Mouse (Mus musculus): ENCODE results near the gene Ttc37.

Gene Ttc37

DNA sequence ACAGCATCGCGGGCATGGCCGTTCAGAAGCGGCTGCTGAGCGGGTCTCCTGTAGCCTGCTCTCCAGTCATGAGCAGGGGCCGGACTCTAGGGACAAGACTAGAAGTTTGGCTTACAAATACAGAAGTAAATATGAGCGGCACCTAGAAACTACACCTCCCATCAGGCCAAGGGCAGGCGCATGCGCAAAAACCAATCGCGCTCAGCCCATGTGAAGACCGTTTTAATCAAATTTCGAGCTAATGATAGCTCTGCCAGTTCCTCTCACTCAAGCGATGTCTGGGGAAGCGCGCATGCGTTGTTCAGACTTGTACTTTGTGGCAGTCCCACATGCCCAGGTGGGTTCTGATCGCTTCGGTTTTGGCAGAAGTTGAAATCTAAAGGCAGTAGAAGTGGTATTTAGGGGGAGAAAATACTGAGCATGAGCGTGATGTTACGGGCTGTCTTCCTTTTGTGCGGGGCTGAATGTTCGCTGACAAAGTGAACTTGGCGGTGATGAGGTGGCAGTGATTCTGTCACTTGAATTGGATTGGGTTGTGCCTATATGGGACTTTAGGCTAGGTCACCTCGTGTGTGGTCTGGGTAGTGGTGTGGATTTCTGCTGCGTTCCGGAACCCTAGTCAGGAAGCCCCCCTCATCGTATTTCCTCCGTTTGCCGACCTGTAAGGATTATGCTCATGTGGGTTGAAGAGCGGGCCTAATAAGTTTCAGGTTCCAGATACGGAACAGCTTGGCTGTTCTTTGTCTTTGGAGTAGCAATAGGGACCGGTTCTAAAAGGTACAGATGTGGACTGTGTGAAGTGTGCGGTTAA, at the start of gene Ttc37, which contains the start of gene Arsk:
Gene Ttc37, plus strand, starts transcription at position 242 of the 811 bp plus-strand sequence.
Gene Arsk, minus strand, starts transcription at position 168 of the 811 bp plus-strand sequence.
- CTCF ChIA-PET: interaction anchor here in 1 of 4 experiments (0.6 kb wide), 1 partner anchor 79 kb away, joined by 3 read pairs; no protein-coding TSS in a partner anchor
- POLR2A ChIA-PET: interaction anchor here in 3 of 4 experiments (0.6 to 4.0 kb wide), 19 partner anchors 9 to 683 kb away, joined by 3 to 19 read pairs (median 3); partner anchors contain the start of genes Rfesd (in 3 of the 3) and Gpr150 (in 1 of the 3)

DNA sequence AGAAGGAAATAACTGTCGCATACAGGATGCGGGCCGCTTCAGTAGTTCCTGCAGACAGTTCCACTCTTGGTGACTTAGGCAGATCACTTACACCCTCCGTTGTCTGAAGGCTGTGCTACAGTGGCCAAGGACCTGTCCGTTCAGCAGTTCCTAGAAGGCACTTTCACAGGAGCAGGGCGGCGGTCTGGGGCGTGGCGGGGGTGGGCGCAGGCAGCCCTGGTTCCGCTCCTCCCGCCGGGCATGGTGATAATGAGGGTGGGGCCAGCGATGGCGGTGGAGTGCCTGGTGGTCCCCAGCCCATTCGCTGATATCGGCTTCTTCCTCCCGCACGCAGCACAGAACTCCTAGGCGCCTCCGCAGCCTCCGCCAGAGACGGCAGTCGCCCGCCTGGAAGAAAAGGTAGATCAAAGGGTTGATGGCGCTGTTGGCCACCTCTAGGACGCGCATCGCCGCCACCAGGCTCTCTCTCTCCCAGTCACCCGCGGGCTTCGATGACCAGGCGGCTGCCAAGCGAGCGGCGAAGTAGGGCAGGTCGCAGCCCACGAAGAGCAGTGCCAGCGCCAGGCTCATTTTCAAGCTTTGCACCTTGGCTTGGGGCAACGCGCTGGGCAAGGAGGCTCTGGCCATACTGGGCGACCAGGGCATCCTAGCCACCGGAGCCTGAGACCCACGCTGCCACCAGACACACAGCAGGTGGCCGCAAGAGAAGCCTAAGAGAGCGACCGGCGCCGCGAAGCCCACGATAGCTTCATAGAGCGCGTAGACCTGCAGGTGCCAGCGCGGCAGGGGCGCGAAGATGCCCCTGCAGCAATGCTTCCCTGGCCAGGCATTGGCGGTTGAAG, 42.9 kb upstream of the Ttc37 start:
- ChIA-PET POLR2A (interaction anchor here in 2 of 4 experiments (1.1 to 2.2 kb wide), 4 partner anchors 37 to 348 kb away, joined by 3 to 13 read pairs (median 10); partner anchors contain the start of genes Rfesd (in 2 of the 2), Arsk (in 1 of the 2) and Ttc37 (in 1 of the 2)), CTCF (interaction anchor here in 2 of 4 experiments (1.2 to 1.5 kb wide), 2 partner anchors 31 to 37 kb away, joined by 3 read pairs; partner anchors contain the start of gene Rfesd (in 1 of the 2))

DNA sequence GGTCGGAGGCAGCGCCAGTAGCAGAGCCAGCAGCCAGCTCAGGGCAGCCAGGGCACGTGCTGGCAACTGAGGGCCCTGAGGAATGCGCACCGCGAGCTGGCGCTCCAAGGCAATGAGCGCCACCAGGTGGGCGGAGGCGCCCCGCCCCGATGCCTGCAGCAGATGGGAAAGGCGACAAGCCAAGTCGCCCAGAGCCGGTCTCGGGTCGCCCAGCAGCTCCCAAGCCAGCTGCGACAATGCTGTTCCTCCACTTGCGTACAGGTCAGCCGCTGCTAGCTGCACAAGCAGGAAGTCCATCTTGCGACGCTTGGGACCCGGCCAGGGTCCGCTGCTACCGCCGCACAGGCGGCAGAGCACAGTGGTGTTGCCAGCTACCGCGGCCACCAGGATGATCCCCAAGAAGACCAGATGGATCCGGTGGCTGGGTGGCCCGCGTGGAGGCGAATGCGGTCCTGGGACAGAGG, 42.2 kb upstream of the Ttc37 start:
- POLR2A ChIA-PET: interaction anchor here in 2 of 4 experiments (1.0 to 2.2 kb wide), 5 partner anchors 18 to 349 kb away, joined by 3 to 13 read pairs (median 8); partner anchors contain the start of genes Rfesd (in 2 of the 2), Arsk (in 1 of the 2) and Ttc37 (in 1 of the 2)
- CTCF ChIA-PET: interaction anchor here in 2 of 4 experiments (1.2 to 1.5 kb wide), 2 partner anchors 32 to 37 kb away, joined by 3 read pairs; partner anchors contain the start of gene Rfesd (in 1 of the 2)

DNA sequence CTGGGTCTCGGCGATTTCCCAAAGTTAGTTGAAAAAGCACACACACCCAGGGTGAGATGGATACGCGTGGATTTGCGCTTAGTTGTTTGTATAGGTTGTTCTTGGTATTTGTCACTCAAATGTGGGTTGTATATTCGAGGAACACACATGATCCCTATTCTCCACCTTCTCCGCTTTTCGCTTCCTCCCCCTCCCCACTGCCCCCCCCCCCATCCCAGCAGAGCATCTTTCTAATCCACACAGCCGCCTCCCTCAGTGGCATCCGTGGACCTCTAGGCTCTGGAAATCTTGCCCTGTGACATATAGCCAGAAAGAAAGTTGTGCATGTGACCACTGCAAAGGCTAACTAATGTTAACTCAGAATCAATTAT, 41.7 kb upstream of the Ttc37 start, which contains the start of gene Gpr150:
Gene Gpr150, minus strand, starts transcription at position 101 of the 371 bp plus-strand sequence.
- ChIA-PET CTCF (interaction anchor here in 2 of 4 experiments (1.2 to 1.5 kb wide), 2 partner anchors 32 to 38 kb away, joined by 3 read pairs; partner anchors contain the start of gene Rfesd (in 1 of the 2)), POLR2A (interaction anchor here in 2 of 4 experiments (1.0 to 2.2 kb wide), 4 partner anchors 18 to 42 kb away, joined by 3 to 13 read pairs (median 10); partner anchors contain the start of genes Rfesd (in 2 of the 2), Arsk (in 1 of the 2) and Ttc37 (in 1 of the 2))

DNA sequence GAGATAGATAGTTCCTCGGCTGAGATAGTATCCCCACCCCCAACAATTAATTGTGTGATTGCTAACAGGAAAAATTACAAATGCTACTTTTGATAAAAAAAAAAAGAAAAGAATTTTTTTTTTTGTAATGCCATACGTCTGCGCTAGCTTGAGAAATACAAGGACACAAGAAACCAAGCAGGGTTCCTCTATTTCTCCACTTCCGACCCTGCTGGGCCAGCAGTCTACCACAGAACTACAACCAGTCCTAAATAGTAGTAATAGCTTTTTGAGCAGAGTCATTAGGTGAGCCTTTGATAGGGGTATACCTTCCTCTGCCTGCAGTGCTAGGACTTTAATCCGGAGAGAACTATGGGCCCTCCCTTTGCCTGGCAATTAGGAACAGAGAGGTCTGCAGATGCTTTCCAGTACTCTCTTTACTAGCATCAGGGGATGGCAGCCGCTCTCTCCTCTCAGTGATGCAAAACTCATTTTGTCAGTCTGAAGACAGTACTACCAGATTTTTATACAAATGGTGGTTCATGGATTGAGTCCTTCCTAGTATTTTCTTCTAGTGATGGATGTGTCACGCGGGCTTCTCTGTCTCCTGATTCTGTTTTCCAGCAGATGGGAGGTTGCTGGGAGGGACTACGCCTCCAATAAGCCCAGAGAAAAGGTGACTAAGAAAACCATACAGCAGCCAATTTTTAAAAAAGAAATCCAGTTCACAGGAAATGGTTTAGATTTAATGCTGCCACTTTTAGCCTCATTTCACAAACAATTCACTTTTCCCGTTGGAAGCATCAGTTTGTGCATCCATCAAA, 41.1 kb upstream of the Ttc37 start:
- POLR2A ChIA-PET: interaction anchor here in 2 of 4 experiments (1.8 to 2.2 kb wide), 2 partner anchors 39 kb away, joined by 8 to 11 read pairs; partner anchors contain the start of gene Rfesd (in 2 of the 2)
- CTCF ChIA-PET: interaction anchor here in 1 of 4 experiments (1.5 kb wide), 1 partner anchor 38 kb away, joined by 3 read pairs; the partner anchor contains the start of gene Rfesd

DNA sequence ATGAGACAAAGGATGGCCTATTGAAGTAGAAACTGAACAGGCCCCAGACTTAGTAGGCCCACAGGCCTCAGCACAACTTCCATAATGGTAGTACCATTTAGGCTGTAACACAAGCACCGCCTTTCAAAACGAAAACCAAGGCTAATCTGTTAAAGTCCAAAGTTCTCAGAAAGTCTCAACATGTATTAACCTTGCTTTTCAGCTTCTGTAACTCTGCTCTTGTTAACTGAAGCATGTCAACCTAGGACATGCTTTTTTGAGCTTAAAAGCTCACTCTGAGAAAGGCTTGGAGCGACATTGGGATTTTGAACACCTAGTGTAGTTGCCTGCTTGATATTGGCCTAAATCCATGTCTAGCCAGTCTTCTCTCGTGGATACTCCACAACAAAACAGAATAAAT, 38.9 kb upstream of the Ttc37 start:
- POLR2A ChIA-PET: interaction anchor here in 1 of 4 experiments (1.2 kb wide), 1 partner anchor 42 kb away, joined by 3 read pairs; no protein-coding TSS in a partner anchor
- CTCF ChIA-PET: no interaction called here

DNA sequence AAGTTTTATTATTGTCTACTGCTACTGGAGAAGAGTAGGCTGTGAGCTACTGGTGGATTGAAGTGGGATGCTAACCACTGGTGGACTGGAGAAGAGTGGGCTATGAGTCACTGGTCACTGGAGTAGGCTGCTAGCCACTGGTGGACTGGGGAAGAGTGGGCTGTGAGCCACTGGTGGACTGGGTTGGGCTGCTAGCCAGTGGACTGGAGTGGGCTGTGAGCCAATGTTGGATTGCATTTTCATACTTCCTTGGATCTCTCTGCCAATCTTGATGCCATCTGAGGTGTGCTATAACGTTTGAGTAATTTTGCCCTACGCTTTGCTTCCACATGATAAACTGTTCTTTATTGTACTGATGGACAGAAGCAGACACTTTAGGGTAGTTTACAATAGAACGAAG, 36.4 kb upstream of the Ttc37 start:
- CTCF ChIA-PET: no interaction called here
- POLR2A ChIA-PET: interaction anchor here in 1 of 4 experiments (0.9 kb wide), 1 partner anchor 10 kb away, joined by 3 read pairs; no protein-coding TSS in a partner anchor

DNA sequence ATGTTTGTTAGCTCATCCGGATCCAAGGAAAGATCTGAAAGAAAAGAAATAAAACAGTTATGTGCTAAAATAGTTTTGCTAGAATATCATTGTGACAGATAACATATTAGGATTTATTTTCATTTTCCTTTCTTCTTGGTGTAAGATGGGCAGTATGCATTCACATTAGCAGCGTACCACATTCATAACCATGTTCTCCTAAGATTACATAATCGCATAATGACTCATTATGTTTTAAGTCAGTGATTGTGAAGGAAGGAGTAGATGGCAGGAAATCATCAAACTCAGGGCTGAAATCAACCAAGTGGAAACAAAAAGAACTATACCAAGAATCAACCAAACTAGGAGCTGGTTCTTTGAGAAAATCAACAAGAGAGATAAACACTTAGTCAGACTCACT, 36.0 kb upstream of the Ttc37 start:
- POLR2A ChIA-PET: interaction anchor here in 1 of 4 experiments (0.9 kb wide), 1 partner anchor 9 kb away, joined by 3 read pairs; no protein-coding TSS in a partner anchor
- CTCF ChIA-PET: no interaction called here

DNA sequence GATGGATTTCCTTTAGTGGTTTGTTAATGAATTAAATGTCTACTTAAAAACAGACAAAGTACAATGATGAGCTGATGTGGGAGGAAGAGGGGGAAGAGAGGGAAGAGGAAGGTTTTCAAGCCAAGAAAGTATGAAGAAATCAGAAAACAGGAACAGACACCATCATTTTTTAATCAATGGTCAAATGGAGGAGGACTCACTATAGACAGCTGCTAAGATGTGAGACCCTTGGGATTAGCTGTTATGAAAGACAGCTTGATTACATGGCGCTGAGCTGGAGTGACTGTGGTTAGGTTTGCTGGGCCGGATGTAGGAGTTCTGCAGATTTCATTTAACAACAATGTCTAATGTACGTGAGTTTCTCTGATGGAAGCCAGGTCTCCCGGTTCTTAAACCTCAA, 35.0 kb upstream of the Ttc37 start:
- POLR2A ChIA-PET: interaction anchor here in 2 of 4 experiments (0.6 to 1.4 kb wide), 2 partner anchors 10 to 509 kb away, joined by 3 to 5 read pairs; no protein-coding TSS in a partner anchor
- CTCF ChIA-PET: no interaction called here

DNA sequence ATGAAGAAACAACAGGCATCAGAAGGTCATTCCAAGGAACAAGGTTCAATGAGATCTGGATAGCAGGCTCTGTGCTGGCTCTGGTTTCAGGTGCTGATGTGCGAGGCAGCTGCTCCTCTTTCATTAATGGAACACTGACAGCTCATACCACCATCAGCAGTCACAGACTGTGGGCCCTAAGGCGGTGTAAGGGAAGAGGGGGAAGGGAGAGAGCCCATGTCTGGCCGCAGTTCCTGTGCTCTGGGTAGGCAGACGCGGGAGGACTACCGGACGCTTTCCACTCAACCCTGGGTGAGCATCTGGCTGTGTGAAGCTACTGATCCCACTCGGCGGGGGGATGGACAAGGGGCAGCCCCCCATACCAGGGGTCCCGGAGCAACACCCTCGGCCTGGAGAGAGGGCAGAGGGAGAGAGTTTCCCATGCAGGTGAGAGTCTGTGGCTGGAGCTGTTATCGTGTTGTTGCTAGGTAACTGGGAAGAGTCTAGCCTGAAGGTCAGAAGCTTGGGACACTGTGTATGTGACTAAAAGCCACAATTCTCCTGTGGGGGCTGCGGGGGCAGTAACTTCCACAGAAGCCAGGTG, 34.1 kb upstream of the Ttc37 start:
- CTCF ChIA-PET: no interaction called here
- POLR2A ChIA-PET: interaction anchor here in 2 of 4 experiments (1.2 to 1.6 kb wide), 4 partner anchors 11 to 46 kb away, joined by 3 to 6 read pairs (median 4); partner anchors contain the start of genes Arsk (in 2 of the 2), Ttc37 (in 2 of the 2) and Rfesd (in 1 of the 2)

DNA sequence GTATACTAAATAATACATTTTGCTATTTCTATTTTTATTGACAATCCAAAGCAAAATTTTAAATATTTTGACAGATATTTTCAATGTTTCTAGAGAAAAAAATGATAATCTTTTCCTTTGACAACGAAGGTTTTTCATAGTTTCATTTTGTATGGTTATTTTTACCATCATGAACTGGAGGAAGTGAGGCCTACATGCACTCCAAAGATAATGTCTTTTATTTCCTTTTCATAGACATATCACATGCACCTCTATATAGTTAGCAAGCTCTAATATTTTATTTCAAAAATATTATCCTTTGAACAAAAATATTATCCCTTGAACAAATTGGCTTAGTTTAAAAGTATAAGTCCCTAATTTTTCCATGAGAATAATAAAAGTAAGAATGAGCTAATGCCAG, 24.2 kb upstream of the Ttc37 start:
- ChIA-PET CTCF (no interaction called here), POLR2A (interaction anchor here in 1 of 4 experiments (1.1 kb wide), 1 partner anchor 18 kb away, joined by 3 read pairs; the partner anchor contains the start of gene Gpr150)

DNA sequence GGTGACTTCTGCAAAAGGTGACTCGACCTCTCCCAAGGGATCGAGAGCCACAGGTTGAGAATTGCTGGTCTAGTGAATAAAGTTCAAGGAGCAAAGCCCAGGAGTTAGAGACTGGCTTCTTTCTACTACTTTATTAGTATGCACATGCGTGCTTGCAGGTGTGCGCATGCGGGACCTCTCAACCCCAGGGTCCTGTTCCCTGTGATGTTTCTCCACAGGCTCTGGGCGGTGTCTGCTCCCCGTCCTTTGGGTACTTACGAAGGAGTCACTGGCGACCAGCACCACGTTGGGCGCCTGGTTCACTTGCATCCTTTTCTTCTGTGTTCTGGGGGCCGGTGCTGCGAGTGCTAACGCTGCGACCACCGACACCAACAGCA, 430 bp upstream of the Ttc37 start:
- ChIA-PET CTCF (no interaction called here), POLR2A (interaction anchor here in 3 of 4 experiments (1.0 to 4.0 kb wide), 14 partner anchors 8 to 168 kb away, joined by 3 to 19 read pairs (median 4); partner anchors contain the start of genes Rfesd (in 2 of the 3) and Gpr150 (in 1 of the 3))

DNA sequence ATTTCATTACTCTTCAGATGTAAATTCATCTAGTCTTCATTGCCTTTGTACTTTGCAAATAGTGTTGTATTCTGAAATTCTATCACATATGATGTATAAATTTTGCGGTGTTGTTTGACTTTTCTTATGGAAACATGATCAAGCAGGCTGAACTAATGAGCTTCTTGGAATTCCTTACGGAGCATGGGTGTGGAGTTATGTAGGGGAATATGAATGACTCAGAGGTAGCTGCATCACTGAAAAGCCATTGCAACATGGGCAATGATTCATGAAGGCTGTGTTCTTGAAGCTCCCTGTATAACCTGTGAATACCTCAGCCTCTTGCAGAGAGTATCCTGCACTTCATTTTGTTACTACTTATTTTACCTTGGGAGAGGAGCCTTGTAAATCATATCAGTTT, 3.5 kb downstream of the Ttc37 start:
- ChIA-PET POLR2A (interaction anchor here in 1 of 4 experiments (4.0 kb wide), 1 partner anchor 9 kb away, joined by 11 read pairs; no protein-coding TSS in a partner anchor), CTCF (no interaction called here)

DNA sequence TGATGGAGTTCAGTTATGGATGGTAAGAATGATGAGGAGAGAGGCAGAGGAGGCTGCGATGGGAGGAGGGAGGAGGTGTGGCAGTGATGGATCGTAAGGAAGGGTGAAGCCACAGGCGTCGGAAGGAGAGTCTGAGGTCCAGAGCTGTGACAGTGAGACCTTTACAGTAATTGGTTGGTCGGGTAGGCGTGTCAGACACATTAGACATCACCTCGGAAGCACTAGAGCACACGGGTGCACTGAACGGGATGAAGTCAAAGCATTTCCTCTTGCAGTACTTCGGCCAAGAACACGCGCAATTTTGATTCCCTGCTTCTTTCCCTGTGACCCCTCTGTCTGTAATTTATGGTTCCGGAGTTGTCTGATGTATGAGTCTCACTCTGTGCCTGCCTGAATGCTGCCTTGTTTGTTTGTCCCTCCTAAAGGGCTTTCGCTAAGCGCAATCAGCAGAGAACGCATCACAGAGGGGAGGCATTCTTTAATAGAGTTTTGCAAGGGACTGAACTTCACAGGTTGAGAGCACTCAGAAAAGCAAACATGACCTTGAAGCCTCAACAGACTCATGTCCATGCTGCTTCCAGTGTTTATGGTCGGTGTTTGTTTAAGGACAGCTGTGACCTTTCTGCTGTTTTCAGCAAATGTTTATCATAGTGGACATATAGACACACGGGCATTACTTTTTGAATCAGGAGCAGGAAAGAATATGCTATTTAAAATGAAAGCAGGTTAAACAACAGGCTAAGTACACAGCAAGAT, 10.7 kb downstream of the Ttc37 start:
- CTCF ChIA-PET: no interaction called here
- POLR2A ChIA-PET: interaction anchor here in 2 of 4 experiments (1.1 to 2.1 kb wide), 4 partner anchors 9 to 10 kb away, joined by 3 to 11 read pairs (median 5); partner anchors contain the start of genes Arsk (in 2 of the 2) and Ttc37 (in 2 of the 2)

DNA sequence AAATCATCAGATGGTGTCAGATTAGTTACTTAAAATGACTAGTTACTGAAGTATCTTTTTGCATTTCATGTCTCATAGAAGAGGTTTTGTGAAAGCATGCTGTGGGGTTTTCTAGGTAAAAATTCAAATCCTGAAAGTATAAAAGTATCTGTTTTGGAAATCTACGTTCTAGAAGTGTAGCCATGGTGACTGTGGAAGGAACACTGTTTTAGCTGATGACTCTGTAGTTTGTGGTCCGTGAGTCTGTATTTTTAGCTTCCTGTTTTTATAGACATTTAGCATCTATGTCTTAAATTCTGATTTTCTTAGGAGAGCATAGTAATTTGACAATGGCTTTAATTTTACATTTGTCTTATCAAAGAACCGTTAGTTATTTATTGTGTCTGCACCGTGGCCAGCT, 30.3 kb downstream of the Ttc37 start:
- ChIA-PET POLR2A (interaction anchor here in 2 of 4 experiments (0.9 to 1.5 kb wide), 2 partner anchors 10 to 30 kb away, joined by 3 read pairs; partner anchors contain the start of genes Arsk (in 1 of the 2) and Ttc37 (in 1 of the 2)), CTCF (no interaction called here)

DNA sequence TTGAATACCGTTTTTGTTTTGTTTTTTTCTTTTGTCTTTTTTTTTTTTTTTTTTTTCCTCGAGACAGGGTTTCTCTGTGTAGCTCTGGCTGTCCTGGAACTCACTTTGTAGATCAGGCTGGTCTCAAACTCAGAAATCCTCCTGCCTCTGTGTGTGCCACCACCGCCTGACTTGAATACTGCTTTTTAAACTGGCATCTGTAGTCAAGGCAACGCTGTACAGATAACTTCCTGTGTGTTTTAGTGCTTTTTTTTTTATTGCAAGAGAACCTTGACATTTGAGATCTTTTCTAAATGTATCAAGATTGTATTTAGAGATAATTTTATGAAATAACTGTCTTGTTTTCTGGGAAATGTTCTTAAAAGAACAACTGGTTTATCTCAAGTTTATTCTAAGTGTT, 33.9 kb downstream of the Ttc37 start:
- ChIA-PET POLR2A (interaction anchor here in 1 of 4 experiments (0.5 kb wide), 1 partner anchor 66 kb away, joined by 5 read pairs; no protein-coding TSS in a partner anchor), CTCF (no interaction called here)

Measured in embryonic stem cell, embryonic (primary cell).